Mouse (Mus musculus) MEL (cell line): ENCODE data around the gene Gm20388. TPM values are rescaled to one million over a fixed set of nuclear protein-coding genes. Genes with fewer than 3 reads are reported as not detected.

Experiments
- DNase-seq: peaks from one replicate; pipeline ENCODE4 v3.0.0; 2011; ENCODE audit warnings: low read depth, low spot score
- H3K27ac ChIP-seq: 2 replicates; pipeline ENCODE4 v1.5.1; 2012; ENCODE audit warnings: low read depth, mild to moderate bottlenecking, control low read depth, low read length, moderate library complexity; ENCODE audit not compliant: control insufficient read depth
- H3K27me3 ChIP-seq, 2 experiments: fragments of 150-350 bp in 1 of 2; sonication (generic) in 1 of 2; 2 replicates each; pipeline ENCODE4 v1.6.1; 2012; ENCODE audit warnings: low read length in 2 of 2, mild to moderate bottlenecking in 2 of 2, improper control_type of control experiment in 1 of 2, moderate library complexity in 1 of 2; ENCODE audit not compliant: insufficient read depth in 2 of 2, control insufficient read depth in 1 of 2
- H3K36me3 ChIP-seq, 2 experiments: 2 replicates each; pipeline ENCODE4 v1.6.1; 2012 to 2014; ENCODE audit warnings: low read length in 2 of 2, improper control_type of control experiment in 1 of 2, inconsistent platforms in 1 of 2, mild to moderate bottlenecking in 1 of 2; ENCODE audit not compliant: insufficient read depth in 2 of 2, control insufficient read depth in 1 of 2
- H3K4me1 ChIP-seq, 2 experiments: fragments of 150-350 bp in 1 of 2; sonication (generic) in 1 of 2; 2 replicates each; pipeline ENCODE4 v1.6.1; 2012; ENCODE audit warnings: low read length in 2 of 2, improper control_type of control experiment in 1 of 2, mild to moderate bottlenecking in 1 of 2; ENCODE audit not compliant: insufficient read depth in 2 of 2, control insufficient read depth in 1 of 2
- H3K4me3 ChIP-seq, 2 experiments: fragments of 150-350 bp in 1 of 2; sonication (generic) in 1 of 2; 2 replicates each; pipeline ENCODE4 v1.5.1; 2012; ENCODE audit warnings: low read depth in 2 of 2, low read length in 2 of 2, mild to moderate bottlenecking in 2 of 2, moderate library complexity in 2 of 2, control low read depth in 1 of 2, improper control_type of control experiment in 1 of 2; ENCODE audit not compliant: control insufficient read depth in 1 of 2, insufficient read depth in 1 of 2
- H3K79me2 ChIP-seq: 2 replicates; pipeline ENCODE4 v1.6.1; 2012; ENCODE audit warnings: mild to moderate bottlenecking, low read length, moderate library complexity; ENCODE audit not compliant: control insufficient read depth, poor library complexity, insufficient read depth
- H3K9ac ChIP-seq: 2 replicates; pipeline ENCODE4 v1.6.1; 2012; ENCODE audit warnings: low read depth, mild to moderate bottlenecking, control low read depth, low read length, moderate library complexity; ENCODE audit not compliant: control insufficient read depth, poor library complexity, severe bottlenecking
- H3K9me3 ChIP-seq: fragments of 150-350 bp; sonication (generic); replicated peaks from 2 replicates; pipeline ENCODE4 v1.6.1; 2012; ENCODE audit warnings: mild to moderate bottlenecking, low read length, improper control_type of control experiment, moderate library complexity; ENCODE audit not compliant: insufficient read depth
- CHD1 ChIP-seq: IDR thresholded peaks from 2 replicates; pipeline ENCODE4 v1.6.1; 2012; ENCODE audit warnings: low read depth, mild to moderate bottlenecking, inconsistent platforms, low read length, improper control_type of control experiment
- CHD2 ChIP-seq: IDR thresholded peaks from 2 replicates; pipeline ENCODE4 v1.6.1; 2011; ENCODE audit warnings: low read length, improper control_type of control experiment
- CTCF ChIP-seq, 3 experiments: IDR thresholded peaks in 2 of 3; conservative IDR thresholded peaks in 1 of 3; 2 replicates each; pipeline ENCODE4 v1.5.1; 2011 to 2012; ENCODE audit warnings: low read length in 3 of 3, low read depth in 2 of 3, mild to moderate bottlenecking in 2 of 3, improper control_type of control experiment in 1 of 3, inconsistent platforms in 1 of 3, mixed read lengths in 1 of 3, moderate library complexity in 1 of 3; ENCODE audit not compliant: control insufficient read depth in 1 of 3, insufficient read depth in 1 of 3, poor library complexity in 1 of 3, severe bottlenecking in 1 of 3
- E2F4 ChIP-seq: IDR thresholded peaks from 2 replicates; pipeline ENCODE4 v1.6.1; 2011; ENCODE audit warnings: low read depth, low read length, improper control_type of control experiment, borderline replicate concordance
- ELF1 ChIP-seq: IDR thresholded peaks from 2 replicates; pipeline ENCODE4 v1.6.1; 2014; ENCODE audit warnings: low read depth, mild to moderate bottlenecking, inconsistent platforms, low read length, improper control_type of control experiment, moderate library complexity
- EP300 ChIP-seq, 2 experiments: IDR thresholded peaks; 2 replicates each; pipeline ENCODE4 v1.6.1; 2011; ENCODE audit warnings: improper control_type of control experiment in 2 of 2, low read length in 2 of 2, low read depth in 1 of 2, mild to moderate bottlenecking in 1 of 2
- ETS1 ChIP-seq: IDR thresholded peaks from 2 replicates; pipeline ENCODE4 v1.6.1; 2012; ENCODE audit warnings: low read depth, mild to moderate bottlenecking, inconsistent platforms, low read length, improper control_type of control experiment, moderate library complexity
- GABPA ChIP-seq: IDR thresholded peaks from 2 replicates; pipeline ENCODE4 v1.6.1; 2012; ENCODE audit warnings: low read depth, mild to moderate bottlenecking, inconsistent platforms, low read length, improper control_type of control experiment, moderate library complexity
- GATA1 ChIP-seq: IDR thresholded peaks from 2 replicates; pipeline ENCODE4 v1.6.1; 2011; ENCODE audit warnings: low read depth, low read length, improper control_type of control experiment
- HCFC1 ChIP-seq: IDR thresholded peaks from 2 replicates; pipeline ENCODE4 v1.6.1; 2012; ENCODE audit warnings: low read depth, mild to moderate bottlenecking, inconsistent platforms, low read length, improper control_type of control experiment, moderate library complexity
- JUND ChIP-seq: IDR thresholded peaks from 2 replicates; pipeline ENCODE4 v1.6.1; 2011; ENCODE audit warnings: low read depth, mild to moderate bottlenecking, improper control_type of control experiment, low read length
- KAT2A ChIP-seq: conservative IDR thresholded peaks from 2 replicates; pipeline ENCODE4 v1.6.1; 2012; ENCODE audit warnings: low read depth, low read length, improper control_type of control experiment, inconsistent platforms
- MAFK ChIP-seq: IDR thresholded peaks from 2 replicates; pipeline ENCODE4 v1.6.1; 2011; ENCODE audit warnings: low read depth, mild to moderate bottlenecking, low read length, improper control_type of control experiment, borderline replicate concordance
- MAX ChIP-seq: IDR thresholded peaks from 2 replicates; pipeline ENCODE4 v1.6.1; 2011; ENCODE audit warnings: low read length, improper control_type of control experiment
- MAZ ChIP-seq: IDR thresholded peaks from 2 replicates; pipeline ENCODE4 v1.6.1; 2012; ENCODE audit warnings: low read depth, mild to moderate bottlenecking, inconsistent platforms, low read length, improper control_type of control experiment
- MEF2A ChIP-seq: IDR thresholded peaks from 2 replicates; pipeline ENCODE4 v1.6.1; 2014; ENCODE audit warnings: low read depth, mild to moderate bottlenecking, inconsistent platforms, low read length, improper control_type of control experiment; ENCODE audit not compliant: poor library complexity, insufficient replicate concordance, severe bottlenecking; ENCODE audit errors: extremely low read depth
- MXI1 ChIP-seq: IDR thresholded peaks from 2 replicates; pipeline ENCODE4 v1.6.1; 2011; ENCODE audit warnings: mild to moderate bottlenecking, low read depth, low read length, improper control_type of control experiment
- MYB ChIP-seq: IDR thresholded peaks from 2 replicates; pipeline ENCODE4 v1.6.1; 2011; ENCODE audit warnings: mild to moderate bottlenecking, low read depth, low read length, improper control_type of control experiment
- MYC ChIP-seq: IDR thresholded peaks from 2 replicates; pipeline ENCODE4 v1.6.1; 2011; ENCODE audit warnings: low read depth, mild to moderate bottlenecking, low read length, improper control_type of control experiment, moderate library complexity
- NELFE ChIP-seq: IDR thresholded peaks from 2 replicates; pipeline ENCODE4 v1.6.1; 2011; ENCODE audit warnings: low read depth, low read length, improper control_type of control experiment
- NRF1 ChIP-seq: IDR thresholded peaks from 2 replicates; pipeline ENCODE4 v1.6.1; 2014; ENCODE audit warnings: low read depth, mild to moderate bottlenecking, inconsistent platforms, low read length, improper control_type of control experiment, moderate library complexity; ENCODE audit not compliant: poor library complexity, insufficient read depth, severe bottlenecking
- POLR2A ChIP-seq, 2 experiments: IDR thresholded peaks; 2 replicates each; pipeline ENCODE4 v1.6.1; 2011 to 2012; ENCODE audit warnings: low read length in 2 of 2, mild to moderate bottlenecking in 2 of 2, control low read depth in 1 of 2, improper control_type of control experiment in 1 of 2, low read depth in 1 of 2, moderate library complexity in 1 of 2; ENCODE audit not compliant: control insufficient read depth in 1 of 2, insufficient read depth in 1 of 2, poor library complexity in 1 of 2
- POLR2AphosphoS2 ChIP-seq: IDR thresholded peaks from 2 replicates; pipeline ENCODE4 v1.6.1; 2011; ENCODE audit warnings: low read length, improper control_type of control experiment
- POLR2AphosphoS5 ChIP-seq: IDR thresholded peaks from 2 replicates; pipeline ENCODE4 v1.6.1; 2012; ENCODE audit warnings: low read depth, borderline replicate concordance, mild to moderate bottlenecking, inconsistent platforms, low read length, moderate library complexity, mixed read lengths
- RAD21 ChIP-seq: IDR thresholded peaks from 2 replicates; pipeline ENCODE4 v1.6.1; 2011; ENCODE audit warnings: mild to moderate bottlenecking, low read depth, low read length, improper control_type of control experiment
- RCOR1 ChIP-seq: IDR thresholded peaks from 2 replicates; pipeline ENCODE4 v1.6.1; 2012; ENCODE audit warnings: low read depth, mild to moderate bottlenecking, inconsistent platforms, low read length, improper control_type of control experiment
- SIN3A ChIP-seq: IDR thresholded peaks from 2 replicates; pipeline ENCODE4 v1.6.1; 2012; ENCODE audit warnings: low read length, improper control_type of control experiment, inconsistent platforms
- SMC3 ChIP-seq: IDR thresholded peaks from 2 replicates; pipeline ENCODE4 v1.6.1; 2011; ENCODE audit warnings: low read depth, low read length, improper control_type of control experiment
- TBP ChIP-seq: IDR thresholded peaks from 2 replicates; pipeline ENCODE4 v1.8.0; 2011; ENCODE audit warnings: low read depth, low read length, improper control_type of control experiment
- TCF12 ChIP-seq: IDR thresholded peaks from 2 replicates; pipeline ENCODE4 v1.6.1; 2014; ENCODE audit warnings: low read depth, mild to moderate bottlenecking, inconsistent platforms, low read length, improper control_type of control experiment, moderate library complexity
- UBTF ChIP-seq: IDR thresholded peaks from 2 replicates; pipeline ENCODE4 v1.6.1; 2012; ENCODE audit warnings: low read depth, mild to moderate bottlenecking, inconsistent platforms, low read length, improper control_type of control experiment, moderate library complexity, borderline replicate concordance; ENCODE audit not compliant: insufficient read depth
- USF1 ChIP-seq: IDR thresholded peaks from 2 replicates; pipeline ENCODE4 v1.6.1; 2014; ENCODE audit warnings: low read depth, mild to moderate bottlenecking, inconsistent platforms, low read length, improper control_type of control experiment, moderate library complexity
- USF2 ChIP-seq, 2 experiments: IDR thresholded peaks; 2 replicates each; pipeline ENCODE4 v1.6.1; 2011 to 2012; ENCODE audit warnings: improper control_type of control experiment in 2 of 2, low read length in 2 of 2, borderline replicate concordance in 1 of 2, inconsistent platforms in 1 of 2, low read depth in 1 of 2, mild to moderate bottlenecking in 1 of 2; ENCODE audit not compliant: insufficient read depth in 1 of 2
- ZKSCAN1 ChIP-seq: IDR thresholded peaks from 2 replicates; pipeline ENCODE4 v1.6.1; 2012; ENCODE audit warnings: low read depth, mild to moderate bottlenecking, inconsistent platforms, low read length, improper control_type of control experiment, moderate library complexity
- ZMIZ1 ChIP-seq: IDR thresholded peaks from 2 replicates; pipeline ENCODE4 v1.6.1; 2012; ENCODE audit warnings: low read depth, mild to moderate bottlenecking, inconsistent platforms, low read length, improper control_type of control experiment, moderate library complexity
- ZNF384 ChIP-seq: IDR thresholded peaks from 2 replicates; pipeline ENCODE4 v1.6.1; 2012; ENCODE audit warnings: low read depth, mild to moderate bottlenecking, inconsistent platforms, low read length, improper control_type of control experiment
- polyA plus RNA-seq, 2 experiments: library from polyadenylated mRNA; stranded (reverse) in 1 of 2; unstranded in 1 of 2; fragments of >175 nt in 1 of 2; fragments of >200 nt in 1 of 2; gene quantifications; 2 replicates each; pipeline versions ENCODE4 v1.2.1 to v1.2.4; 2012; ENCODE audit warnings: low replicate concordance in 2 of 2, low read depth in 1 of 2; ENCODE audit not compliant: insufficient read length in 2 of 2, insufficient read depth in 1 of 2, missing spikeins in 1 of 2
- total RNA-seq: library from RNA; depleted of rRNA; stranded (reverse); fragments of 300-350 nt; gene quantifications from 2 replicates; pipeline ENCODE4 v1.2.3, GENCODE M21; 2012

Gene Gm20388
- total and polyA plus RNA-seq, 3 experiments: 11.1 to 17.8 TPM; not detected in 1

DNA sequence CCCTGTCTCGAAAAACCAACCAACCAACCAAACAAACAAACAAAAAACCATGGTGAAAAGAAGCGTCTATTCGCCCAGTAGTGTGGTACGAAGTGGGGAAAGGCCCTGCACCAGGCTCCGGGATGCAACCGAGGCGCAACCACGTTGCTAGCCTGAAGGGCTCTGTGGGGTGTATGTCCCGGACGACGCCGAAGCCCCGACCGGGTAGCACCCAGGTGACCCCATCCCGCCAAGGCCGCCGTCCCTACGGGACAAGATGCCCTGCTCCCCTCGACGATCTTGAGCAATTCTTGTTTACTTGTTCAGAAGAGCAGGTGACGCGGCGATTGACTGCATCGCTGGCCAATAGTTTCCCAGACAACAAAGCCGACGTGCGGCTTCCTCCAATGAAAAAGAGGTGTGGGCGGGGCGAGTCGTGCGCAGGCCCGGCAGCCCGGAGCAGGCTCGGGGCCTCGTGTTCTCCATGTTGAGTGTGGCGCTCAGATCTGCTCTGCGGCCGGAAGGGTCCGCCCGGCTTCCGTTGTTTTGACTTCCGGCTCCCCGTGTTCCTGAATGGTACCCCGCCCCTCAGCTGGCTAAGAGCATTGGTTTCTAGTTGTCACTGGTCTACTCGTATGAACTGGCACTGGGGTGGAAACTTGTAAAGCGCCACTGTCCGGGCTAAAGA, 1674.7 kb downstream of the Gm20388 start:
- peaks cover under 1% of the 10 kb centered on the region; the same call in 1 of the 2 replicates for H3K79me2 ChIP-seq
- no peaks in the 10 kb centered on the region for H3K27me3 ChIP-seq
- H3K27ac ChIP-seq: peak overlapping the region; percentile 64
- H3K4me1 ChIP-seq: peaks cover 12 to 32% of the 10 kb centered on the region in 2 experiments
- H3K9ac ChIP-seq: peak overlapping the region; percentile 74
- H3K4me3 ChIP-seq: peak overlapping the region; percentile 77 to 78
- DNase-seq: peak; percentile 99
- H3K36me3 ChIP-seq: peaks cover 0 to 23% of the 10 kb centered on the region in 2 experiments; a peak in 2 of 4 replicates
- no peaks in the 10 kb centered on the region for H3K9me3 ChIP-seq
- TF ChIP-seq TBP: peak; percentile 57
- peak; percentile 44; the same call in 1 of the 2 replicates for TF ChIP-seq TCF12
- TF ChIP-seq ETS1: peak; percentile 55; the same call in 1 of the 2 replicates
- no peak for TF ChIP-seq SMC3
- TF ChIP-seq MXI1: peak; percentile 77
- TF ChIP-seq MAZ: peak; percentile 88
- peak; percentile 92 for TF ChIP-seq USF1
- no peak for TF ChIP-seq RAD21
- TF ChIP-seq ZMIZ1: no peak
- peak in 1 of 2 experiments; percentile 41; a peak in 2 of 4 replicates for TF ChIP-seq EP300 (IDR thresholded peaks at IDR 0.05; ENCODE audit: low read depth in 1 of 2, low read length in 2 of 2)
- TF ChIP-seq MAFK: no peak
- TF ChIP-seq RCOR1: peak; percentile 74
- TF ChIP-seq E2F4: no peak
- no peak for TF ChIP-seq ZKSCAN1
- TF ChIP-seq HCFC1: peak; percentile 99
- TF ChIP-seq MAX: peak; percentile 69
- no peak for TF ChIP-seq MYB
- peak in 1 of 2 experiments; percentile 63; a peak in 1 of 4 replicates for TF ChIP-seq POLR2A (IDR thresholded peaks at IDR 0.05; ENCODE audit: control insufficient read depth in 1 of 2, insufficient read depth in 1 of 2, low read depth in 1 of 2, low read length in 2 of 2, poor library complexity in 1 of 2)
- no peak for TF ChIP-seq CHD1
- peak; percentile 90 for TF ChIP-seq KAT2A
- peak; percentile 41; the same call in 1 of the 2 replicates for TF ChIP-seq NELFE
- peak; percentile 88 for TF ChIP-seq CHD2
- TF ChIP-seq MYC: no peak
- no peak for TF ChIP-seq USF2 (IDR thresholded peaks at IDR 0.05; ENCODE audit: borderline replicate concordance in 1 of 2, insufficient read depth in 1 of 2, low read depth in 1 of 2, low read length in 2 of 2)
- TF ChIP-seq UBTF: no peak
- TF ChIP-seq MEF2A: no peak
- TF ChIP-seq CTCF (IDR thresholded peaks at IDR 0.05 in 2 of 3, conservative IDR thresholded peaks at IDR 0.05 in 1 of 3; ENCODE audit: control insufficient read depth in 1 of 3, insufficient read depth in 1 of 3, low read depth in 2 of 3, low read length in 3 of 3, poor library complexity in 1 of 3, severe bottlenecking in 1 of 3): no peak
- no peak for TF ChIP-seq JUND
- no peak for TF ChIP-seq POLR2AphosphoS2
- TF ChIP-seq GATA1: no peak
- no peak for TF ChIP-seq GABPA
- TF ChIP-seq ELF1: peak; percentile 98
- TF ChIP-seq POLR2AphosphoS5: no peak
- peak; percentile 99 for TF ChIP-seq NRF1
- no peak for TF ChIP-seq ZNF384
- TF ChIP-seq SIN3A: peak; percentile 96
